Mouse (Mus musculus): ENCODE results near the gene Arhgef11. TPM values are rescaled to one million over a fixed set of nuclear protein-coding genes. Genes with fewer than 3 reads are reported as not detected.

The Arhgef11 gene
- total RNA-seq, 2 experiments from 2014 or later: 38.3 to 39.2 TPM

DNA sequence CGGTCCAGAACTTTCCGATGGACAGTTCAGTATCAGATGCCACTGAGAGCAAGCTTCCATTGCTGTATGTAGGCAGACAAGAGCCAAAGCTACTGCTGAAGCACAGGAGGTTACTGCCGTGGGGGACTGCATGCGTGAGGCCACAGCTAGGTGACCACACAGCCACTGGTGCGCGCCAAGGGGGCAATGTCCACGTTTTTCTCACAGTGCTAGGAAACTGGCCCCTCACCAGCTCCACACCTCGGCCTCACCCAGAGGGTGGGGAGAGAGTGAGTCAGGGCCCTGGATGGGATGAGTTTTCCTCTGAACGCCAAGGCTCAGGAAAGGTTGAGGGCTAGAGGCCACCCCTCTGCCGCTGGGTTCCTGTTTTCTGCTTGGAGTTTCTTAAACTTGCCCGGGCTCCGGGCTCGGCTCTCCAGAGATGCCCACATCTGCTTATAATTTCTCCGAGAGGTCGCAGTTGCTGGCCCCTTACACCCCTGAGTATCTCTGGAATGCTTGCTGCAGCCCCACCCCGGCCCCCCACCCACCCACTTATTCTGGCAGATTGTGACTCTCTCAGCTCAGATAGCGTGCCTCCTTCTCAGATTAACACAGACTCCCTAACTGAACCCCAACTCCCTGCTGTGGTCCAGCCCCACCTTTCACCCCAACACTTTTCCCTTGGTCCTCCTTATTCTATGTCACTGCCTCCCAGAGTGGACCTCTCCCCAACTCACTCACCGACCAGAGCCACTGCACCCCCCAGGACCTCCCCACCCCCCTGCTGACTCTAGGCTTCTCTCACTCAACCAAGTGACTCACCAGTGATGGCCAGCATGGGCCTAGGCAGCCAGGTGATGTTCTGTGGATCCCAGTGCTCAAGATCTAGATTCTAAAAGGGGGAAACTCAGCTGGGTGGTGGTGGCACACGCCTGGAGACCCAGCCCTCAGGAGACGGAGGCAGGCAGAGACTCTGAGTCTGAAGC, 144.3 kb downstream of the Arhgef11 start:
- no peak for DNase-seq

DNA sequence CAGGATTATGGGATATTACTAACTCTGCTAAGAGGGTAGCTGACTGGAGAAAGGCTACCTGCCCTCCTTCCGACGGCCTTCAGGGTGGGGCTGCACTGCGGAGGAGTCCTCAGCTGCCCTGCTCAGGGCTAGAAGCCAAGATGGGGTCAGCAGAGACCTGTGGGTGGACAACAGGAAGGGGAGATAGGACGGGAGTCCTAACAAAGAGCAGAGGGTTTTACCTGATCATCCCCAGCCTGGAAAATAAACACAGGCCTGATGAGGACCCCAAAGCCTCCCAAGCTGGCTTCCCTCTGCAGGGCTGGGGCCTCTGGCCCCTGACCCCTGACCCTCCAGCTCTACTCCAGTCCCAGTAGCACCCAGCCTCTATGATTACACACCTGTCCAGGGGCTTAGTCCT, 145.8 kb downstream of the Arhgef11 start:
- no peak for DNase-seq

DNA sequence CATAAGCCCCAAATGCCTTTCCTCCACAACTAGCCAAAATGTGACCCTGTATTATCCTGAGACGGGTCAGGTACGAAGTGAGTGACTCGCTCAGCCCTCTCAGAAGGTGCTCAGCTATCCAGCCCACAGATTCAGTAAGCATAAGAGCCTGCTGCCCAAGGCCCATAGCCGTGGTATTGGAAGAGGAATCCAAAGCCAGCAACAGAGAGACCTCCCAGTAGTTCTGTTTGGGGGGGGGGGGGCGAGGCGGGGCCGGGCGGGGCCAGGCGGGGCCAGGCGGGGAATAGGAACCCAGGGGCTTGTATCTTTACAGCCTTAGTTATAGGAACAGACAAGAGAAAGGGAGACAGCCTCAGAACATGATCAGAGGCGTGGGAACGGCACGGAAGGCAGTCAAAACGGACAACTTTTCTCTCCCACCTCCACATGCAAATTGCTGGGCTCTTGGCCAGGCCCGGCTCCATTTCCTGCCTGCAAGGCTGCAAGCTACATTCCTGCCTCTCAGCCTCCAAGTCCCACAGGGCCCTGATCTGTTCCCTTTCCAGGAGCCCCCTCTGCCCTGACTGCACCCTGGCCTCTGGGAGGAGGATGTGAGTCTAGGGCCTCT, 146.4 kb downstream of the Arhgef11 start:
- peak; percentile 72 to 79 for DNase-seq

DNA sequence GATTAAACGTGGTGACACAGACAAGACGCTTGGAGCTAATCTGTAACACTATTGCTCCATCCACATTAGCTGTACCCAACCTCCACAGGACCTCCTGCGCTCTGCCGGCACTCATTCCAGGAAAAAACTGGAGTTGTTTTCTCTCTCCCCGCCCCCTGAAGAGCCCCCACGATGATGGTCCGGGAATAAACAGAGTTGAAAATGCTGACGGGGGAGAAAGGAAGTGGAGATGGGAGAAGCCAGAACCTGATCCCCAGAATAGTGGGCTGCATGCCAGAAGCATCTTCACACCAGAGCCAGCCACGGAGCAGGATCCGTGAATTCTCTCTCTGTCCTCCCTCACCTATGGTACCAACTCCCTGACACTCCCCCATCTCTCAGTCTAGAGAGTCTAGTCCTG, 147.1 kb downstream of the Arhgef11 start:
- DNase-seq: no peak

DNA sequence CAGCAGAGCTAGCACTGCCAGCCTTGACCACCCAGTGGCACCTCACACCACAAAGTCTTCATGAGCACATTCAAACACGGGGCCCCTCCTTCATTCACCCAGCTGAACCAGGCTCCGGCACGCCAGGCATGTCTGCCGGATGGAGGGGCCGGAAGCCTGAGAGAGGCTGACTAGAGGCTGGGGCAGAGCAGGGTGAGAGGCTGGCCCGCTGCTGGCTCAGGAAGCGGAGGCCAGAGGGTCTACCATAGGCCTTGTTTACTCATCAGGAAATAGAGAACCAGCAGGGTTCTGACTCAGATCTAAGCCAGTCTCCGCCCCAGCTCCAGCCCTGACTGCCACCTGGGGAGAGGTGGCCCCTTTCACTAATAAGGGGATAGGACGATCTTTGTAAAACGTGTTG, 147.7 kb downstream of the Arhgef11 start:
- peak; percentile 60 to 75 for DNase-seq

- DNase-seq: no peak
Measured at GRCm38 (mm10) chr3:87765631-87766283, 148.4 kb downstream of the Arhgef11 start.

DNA sequence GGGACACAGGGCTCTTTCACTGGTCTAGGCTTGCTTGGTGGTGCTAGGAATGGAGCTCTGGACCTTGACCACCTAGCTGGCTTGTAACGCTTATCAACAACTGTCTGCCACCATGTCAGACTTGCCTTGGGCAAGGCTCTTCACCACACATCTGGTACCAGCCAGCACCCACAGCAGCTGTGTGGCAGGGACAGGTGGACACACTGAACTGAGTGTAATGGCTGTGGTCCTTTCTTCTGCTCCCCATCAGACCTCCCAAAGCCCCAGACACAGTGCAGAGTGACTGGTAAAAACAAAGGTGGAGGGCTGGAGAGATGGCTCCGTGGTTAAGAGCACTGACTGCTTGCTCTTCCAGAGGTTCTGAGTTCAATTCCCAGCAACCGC, 148.9 kb downstream of the Arhgef11 start:
- no peak for DNase-seq

DNA sequence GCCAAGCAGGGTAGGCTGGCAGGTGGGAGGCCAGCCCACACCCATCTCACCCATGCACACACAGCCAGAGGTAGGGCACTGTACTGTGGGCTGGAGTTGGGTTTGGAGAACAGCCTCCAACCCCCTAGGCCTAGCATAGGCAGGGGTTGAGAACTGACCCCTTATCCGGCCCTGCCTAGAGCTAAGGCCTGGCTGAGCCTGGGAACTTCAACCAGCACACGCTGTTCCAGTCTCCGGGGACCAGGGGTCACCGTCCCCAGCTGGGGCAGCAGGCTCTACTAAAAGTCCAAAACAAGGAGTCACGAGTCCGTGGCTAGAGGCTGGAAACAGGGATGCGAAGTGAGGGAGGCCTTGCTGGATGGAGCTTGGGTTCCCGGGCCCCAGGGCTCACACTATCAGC, 150.4 kb downstream of the Arhgef11 start:
- peak; percentile 19 to 32 for DNase-seq

- no peak for DNase-seq
Measured at GRCm38 (mm10) chr3:87768431-87768830, 151.1 kb downstream of the Arhgef11 start.

DNA sequence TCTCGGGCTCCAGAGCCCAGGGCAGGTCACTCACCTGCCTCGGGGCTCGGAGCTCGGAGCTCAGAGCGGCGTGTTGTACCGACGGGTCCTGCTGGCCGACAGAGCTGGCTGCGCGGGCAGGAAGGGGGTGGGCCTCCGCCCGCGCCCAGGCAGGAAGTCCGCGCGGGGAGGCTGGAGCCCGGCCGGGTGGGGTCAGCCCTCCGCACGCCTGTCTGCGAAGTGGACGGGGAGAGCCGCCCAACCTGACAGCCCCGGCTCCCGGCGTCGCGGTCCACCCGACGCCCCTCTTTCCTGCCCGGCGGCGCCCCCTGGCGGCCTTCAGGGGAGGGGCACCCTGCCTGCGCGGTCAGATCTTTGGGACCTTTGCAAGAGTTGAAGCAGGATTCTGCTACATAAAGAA, 151.5 kb downstream of the Arhgef11 start:
- DNase-seq: peak; percentile 81 to 91

DNA sequence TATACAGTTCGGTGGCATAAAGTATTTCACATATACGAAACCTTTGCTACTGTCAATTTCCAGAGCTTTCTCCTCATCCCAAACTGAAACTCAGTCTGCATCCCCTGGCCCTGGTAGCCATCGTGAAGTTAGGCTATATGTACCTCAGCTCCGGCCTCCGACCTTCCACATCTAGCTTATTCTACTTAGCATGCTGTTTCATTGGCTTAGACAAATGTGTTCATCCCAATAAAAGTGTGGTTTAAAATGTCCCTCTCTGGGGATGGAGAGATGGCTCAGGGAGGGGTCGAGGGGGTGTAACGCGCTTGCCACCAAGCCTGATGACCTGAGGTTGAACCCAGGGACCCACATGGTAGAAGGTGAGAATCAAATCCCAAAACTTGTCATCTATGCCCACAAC, 152.1 kb downstream of the Arhgef11 start:
- DNase-seq: no peak

DNA sequence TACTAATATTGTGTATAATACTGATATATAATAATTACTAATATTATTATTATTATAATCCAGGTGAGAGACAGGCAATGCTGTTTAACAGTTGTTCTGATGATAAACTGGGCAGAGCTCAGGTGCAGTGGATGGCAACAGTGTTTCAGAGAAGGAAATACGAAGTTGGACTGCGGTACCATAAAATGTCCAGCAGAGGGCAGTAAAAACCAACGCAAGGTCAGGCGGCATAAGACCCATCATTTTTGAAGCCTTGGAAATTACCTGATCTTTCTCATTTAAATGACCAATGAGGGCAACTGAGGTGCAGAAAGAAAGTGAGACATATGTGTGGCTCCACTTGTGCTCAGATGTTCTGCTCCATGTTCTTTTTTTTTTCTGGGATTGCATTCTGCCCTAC, 152.9 kb downstream of the Arhgef11 start:
- peak; percentile 32 to 56 for DNase-seq

- DNase-seq: no peak
Measured at GRCm38 (mm10) chr3:87771088-87771487, 153.7 kb downstream of the Arhgef11 start.

DNA sequence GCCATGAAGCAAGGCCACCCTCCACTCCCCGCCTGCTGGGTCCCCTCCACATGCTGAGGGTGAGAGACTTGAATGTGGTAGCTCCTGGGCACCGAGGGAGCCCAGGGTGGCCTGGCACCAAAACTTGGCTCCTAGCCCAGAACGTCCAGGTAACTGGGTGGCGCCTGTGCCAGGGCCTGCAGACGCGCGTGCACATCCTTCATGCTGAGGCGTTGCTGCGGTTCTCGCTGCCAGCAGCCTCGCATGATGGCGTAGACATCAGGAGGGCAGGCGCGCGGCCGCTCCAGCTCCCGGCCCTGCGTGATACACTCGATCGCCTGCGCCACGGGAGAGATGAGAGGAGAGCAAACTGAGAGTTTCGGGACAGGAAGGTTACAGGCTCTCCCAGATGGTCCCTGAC, 160.9 kb downstream of the Arhgef11 start:
- no peak for DNase-seq

GRCm38 (mm10) chr3:87779086-87779485, 161.7 kb downstream of the Arhgef11 start:
- no peak for DNase-seq

- DNase-seq: no peak
Measured at GRCm38 (mm10) chr3:87783282-87784023, 166.1 kb downstream of the Arhgef11 start.

- DNase-seq: no peak
Measured at GRCm38 (mm10) chr3:87785156-87785555, 167.8 kb downstream of the Arhgef11 start.

- peak; percentile 35 to 40 for DNase-seq
Measured at GRCm38 (mm10) chr3:87785626-87786214, 168.4 kb downstream of the Arhgef11 start.

Measured in adrenal gland, postnatal 36 days (tissue).